Mouse (Mus musculus): Measurements from ENCODE around the gene Syf2.
A peak's percentile ranks its signal among the peaks of the same experiment; 100 is the strongest.
"Not testable (repeated sequence)": the region's sequence is repeated elsewhere in the genome, so short reads cannot be mapped to it uniquely, and the experiment has no call there.

Syf2 gene

GRCm38 (mm10) chr4:134930684-134931481 lies at the start of gene Syf2:
Gene Syf2, plus strand, starts transcription at chr4:134930898.
- DNase-seq (ENCODE audit: low spot score in 2 of 2), result peak; percentile 81 to 89

GRCm38 (mm10) chr4:134883266-134883665 lies 47.4 kb upstream of the Syf2 start:
- peak in 1 of 2 experiments; percentile 40 for DNase-seq (ENCODE audit: low spot score in 2 of 2)

- DNase-seq (ENCODE audit: low spot score in 2 of 2), result no peak
Observed at GRCm38 (mm10) chr4:134883808-134884207, 46.9 kb upstream of the Syf2 start.

- no peak for DNase-seq (ENCODE audit: low spot score in 2 of 2)
Observed at GRCm38 (mm10) chr4:134884364-134884763, 46.3 kb upstream of the Syf2 start.

GRCm38 (mm10) chr4:134892096-134892495 lies 38.6 kb upstream of the Syf2 start:
- DNase-seq (ENCODE audit: low spot score in 2 of 2), result peak; percentile 34 to 49

GRCm38 (mm10) chr4:134897256-134897655 lies 33.4 kb upstream of the Syf2 start:
- no peak for DNase-seq (ENCODE audit: low spot score in 2 of 2)

GRCm38 (mm10) chr4:134901126-134901525 lies 29.6 kb upstream of the Syf2 start:
- DNase-seq (ENCODE audit: low spot score in 2 of 2), result no peak

GRCm38 (mm10) chr4:134903046-134903445 lies 27.7 kb upstream of the Syf2 start:
- no peak for DNase-seq (ENCODE audit: low spot score in 2 of 2)

GRCm38 (mm10) chr4:134911406-134911805 lies 19.3 kb upstream of the Syf2 start:
- not testable (repeated sequence) for DNase-seq (ENCODE audit: low spot score in 2 of 2)

- DNase-seq (ENCODE audit: low spot score in 2 of 2), result peak; percentile 73 to 85
Observed at GRCm38 (mm10) chr4:134913413-134913812, 17.3 kb upstream of the Syf2 start.

GRCm38 (mm10) chr4:134914122-134914863 lies 16.4 kb upstream of the Syf2 start:
- DNase-seq (ENCODE audit: low spot score in 2 of 2), result no peak

- DNase-seq (ENCODE audit: low spot score in 2 of 2), result peak; percentile 95 to 96
Observed at GRCm38 (mm10) chr4:134914864-134915209, 15.9 kb upstream of the Syf2 start, which contains the start of gene Tmem50a. Gene Tmem50a, minus strand, starts transcription at chr4:134915024.

GRCm38 (mm10) chr4:134915223-134916050 lies 15.3 kb upstream of the Syf2 start:
- DNase-seq (ENCODE audit: low spot score in 2 of 2), result no peak

- no peak for DNase-seq (ENCODE audit: low spot score in 2 of 2)
Observed at GRCm38 (mm10) chr4:134917194-134917593, 13.5 kb upstream of the Syf2 start.

- no peak for DNase-seq (ENCODE audit: low spot score in 2 of 2)
Observed at GRCm38 (mm10) chr4:134918381-134918780, 12.3 kb upstream of the Syf2 start.

- DNase-seq (ENCODE audit: low spot score in 2 of 2), result no peak
Observed at GRCm38 (mm10) chr4:134919733-134920540, 10.8 kb upstream of the Syf2 start.

GRCm38 (mm10) chr4:134920631-134921030 lies 10.1 kb upstream of the Syf2 start:
- no peak for DNase-seq (ENCODE audit: low spot score in 2 of 2)

- DNase-seq (ENCODE audit: low spot score in 2 of 2), result no peak
Observed at GRCm38 (mm10) chr4:134921703-134922102, 9.0 kb upstream of the Syf2 start.

GRCm38 (mm10) chr4:134922111-134922924 lies 8.4 kb upstream of the Syf2 start:
- no peak for DNase-seq (ENCODE audit: low spot score in 2 of 2)

GRCm38 (mm10) chr4:134922925-134923244 lies 7.8 kb upstream of the Syf2 start:
- peak; percentile 39 to 50 for DNase-seq (ENCODE audit: low spot score in 2 of 2)
